Mouse (Mus musculus): ENCODE measurements around the gene Ms4a6c. TPM values are rescaled to one million over a fixed set of nuclear protein-coding genes. Genes with fewer than 3 reads are reported as not detected.
"Not testable (repeated sequence)": the region's sequence is repeated elsewhere in the genome, so short reads cannot be mapped to it uniquely, and the experiment has no call there.

The Ms4a6c gene
- polyA plus RNA-seq (2012; rRNA removed) = 4.2 and 7.2 TPM in 2 replicates
- 6.8 and 9.4 TPM in 2 replicates for polyA plus RNA-seq (2014; fragmentation: Nextera tagmentation; extraction: Ambion mirVana)

- H3K9me3 ChIP-seq (ENCODE audit: control insufficient read depth, low read length); ATAC-seq (ENCODE audit: low FRiP score, low read depth); H3K4me2 ChIP-seq (replicated peaks; ENCODE audit: low read depth, low read length, severe bottlenecking); H3K27ac ChIP-seq (replicated peaks; ENCODE audit: low read depth, low read length); H3K27me3 ChIP-seq (ENCODE audit: control insufficient read depth, insufficient read depth, low read length); H3K9ac ChIP-seq (ENCODE audit: low read depth, low read length, severe bottlenecking); DNase-seq (ENCODE audit: low spot score); H3K4me3 ChIP-seq (replicated peaks; ENCODE audit: low read length); H3K36me3 ChIP-seq (ENCODE audit: control insufficient read depth, insufficient read depth, low read length); H3K4me1 ChIP-seq (ENCODE audit: control insufficient read depth, insufficient read depth, low read length): not testable (repeated sequence)
- WGBS = 75% methylated on average over 4 of the region's 4 CpGs
Measured at GRCm38 (mm10) chr19:11469215-11469614, at the start of gene Ms4a6c. Gene Ms4a6c, plus strand, starts transcription at chr19:11469366.

- not testable (repeated sequence) for H3K4me1 ChIP-seq (ENCODE audit: control insufficient read depth, insufficient read depth, low read length); H3K27ac ChIP-seq (replicated peaks; ENCODE audit: low read depth, low read length); H3K27me3 ChIP-seq (ENCODE audit: control insufficient read depth, insufficient read depth, low read length); ATAC-seq (ENCODE audit: low FRiP score, low read depth); H3K4me3 ChIP-seq (replicated peaks; ENCODE audit: low read length); H3K9ac ChIP-seq (ENCODE audit: low read depth, low read length, severe bottlenecking); H3K36me3 ChIP-seq (ENCODE audit: control insufficient read depth, insufficient read depth, low read length); DNase-seq (ENCODE audit: low spot score); H3K9me3 ChIP-seq (ENCODE audit: control insufficient read depth, low read length); H3K4me2 ChIP-seq (replicated peaks; ENCODE audit: low read depth, low read length, severe bottlenecking)
- WGBS = 83% methylated on average over 1 of the region's 1 CpGs
Measured at GRCm38 (mm10) chr19:11431209-11431608, 38.0 kb upstream of the Ms4a6c start.

- H3K27ac ChIP-seq (replicated peaks; ENCODE audit: low read depth, low read length) = no peak overlapping the region
- no peaks in the 10 kb centered on the region for H3K9me3 ChIP-seq (ENCODE audit: control insufficient read depth, low read length)
- no peak overlapping the region for H3K9ac ChIP-seq (ENCODE audit: low read depth, low read length, severe bottlenecking)
- DNase-seq (ENCODE audit: low spot score) (no peak), ATAC-seq (ENCODE audit: low FRiP score, low read depth) (no peak)
- no peak overlapping the region for H3K4me3 ChIP-seq (replicated peaks; ENCODE audit: low read length)
- WGBS = 88% methylated on average over 4 of the region's 4 CpGs
- H3K27me3 ChIP-seq (ENCODE audit: control insufficient read depth, insufficient read depth, low read length) = no peaks in the 10 kb centered on the region
- no peak for TF ChIP-seq POLR2A (IDR thresholded peaks at IDR 0.05; ENCODE audit: borderline replicate concordance, extremely low read depth, insufficient read depth, insufficient read length)
- H3K4me1 ChIP-seq (ENCODE audit: control insufficient read depth, insufficient read depth, low read length) = no peaks in the 10 kb centered on the region
- no peak overlapping the region for H3K4me2 ChIP-seq (replicated peaks; ENCODE audit: low read depth, low read length, severe bottlenecking)
- H3K36me3 ChIP-seq (ENCODE audit: control insufficient read depth, insufficient read depth, low read length) = no peaks in the 10 kb centered on the region
Measured at GRCm38 (mm10) chr19:11435058-11435834, 33.9 kb upstream of the Ms4a6c start.

- Histone ChIP-seq H3K27me3 (ENCODE audit: control insufficient read depth, insufficient read depth, low read length) (no peaks in the 10 kb centered on the region), H3K4me1 (ENCODE audit: control insufficient read depth, insufficient read depth, low read length) (no peaks in the 10 kb centered on the region), H3K36me3 (ENCODE audit: control insufficient read depth, insufficient read depth, low read length) (no peaks in the 10 kb centered on the region), H3K9me3 (ENCODE audit: control insufficient read depth, low read length) (no peaks in the 10 kb centered on the region), H3K4me3 (replicated peaks; ENCODE audit: low read length) (no peak within 1 kb of the TSS), H3K9ac (ENCODE audit: low read depth, low read length, severe bottlenecking) (no peak within 1 kb of the TSS), H3K4me2 (replicated peaks; ENCODE audit: low read depth, low read length, severe bottlenecking) (no peak within 1 kb of the TSS), H3K27ac (replicated peaks; ENCODE audit: low read depth, low read length) (no peak within 1 kb of the TSS)
- no peak for TF ChIP-seq POLR2A (IDR thresholded peaks at IDR 0.05; ENCODE audit: borderline replicate concordance, extremely low read depth, insufficient read depth, insufficient read length)
- ATAC-seq (ENCODE audit: low FRiP score, low read depth) = no peak
- DNase-seq (ENCODE audit: low spot score) = no peak
Measured at GRCm38 (mm10) chr19:11443338-11443737, 25.8 kb upstream of the Ms4a6c start, which contains the start of gene Ms4a4b. Gene Ms4a4b, plus strand, starts transcription at chr19:11443553.

GRCm38 (mm10) chr19:11443964-11444363 is 25.2 kb upstream of the Ms4a6c start:
- H3K9me3 ChIP-seq (ENCODE audit: control insufficient read depth, low read length) = no peaks in the 10 kb centered on the region
- 79% methylated on average over 5 of the region's 5 CpGs for WGBS
- H3K4me3 ChIP-seq (replicated peaks; ENCODE audit: low read length) = no peak overlapping the region
- no peak for ATAC-seq (ENCODE audit: low FRiP score, low read depth)
- no peak for DNase-seq (ENCODE audit: low spot score)
- no peak overlapping the region for H3K27ac ChIP-seq (replicated peaks; ENCODE audit: low read depth, low read length)
- TF ChIP-seq POLR2A (IDR thresholded peaks at IDR 0.05; ENCODE audit: borderline replicate concordance, extremely low read depth, insufficient read depth, insufficient read length) = no peak
- H3K4me2 ChIP-seq (replicated peaks; ENCODE audit: low read depth, low read length, severe bottlenecking) = no peak overlapping the region
- no peaks in the 10 kb centered on the region for H3K4me1 ChIP-seq (ENCODE audit: control insufficient read depth, insufficient read depth, low read length)
- no peaks in the 10 kb centered on the region for H3K36me3 ChIP-seq (ENCODE audit: control insufficient read depth, insufficient read depth, low read length)
- no peak overlapping the region for H3K9ac ChIP-seq (ENCODE audit: low read depth, low read length, severe bottlenecking)
- H3K27me3 ChIP-seq (ENCODE audit: control insufficient read depth, insufficient read depth, low read length) = no peaks in the 10 kb centered on the region

Data from limb, embryonic 14.5 days (tissue).